Mouse (Mus musculus) heart, embryonic 15.5 days (tissue): ENCODE results near the gene Adam21. TPM values are rescaled to one million over a fixed set of nuclear protein-coding genes. Genes with fewer than 3 reads are reported as not detected.

Experiments used
- ATAC-seq: fragments of 200-750 bp; cut with Nextera tagmentation; replicated peaks from 2 replicates; pipeline ENCODE4 v1.8.0; 2017; ENCODE audit warnings: low read depth, moderate TSS enrichment; ENCODE audit not compliant: insufficient number of reproducible peaks, insufficient read depth, low FRiP score
- H3K27ac ChIP-seq: fragments of 300-500 bp; sonication (generic); 2 replicates; pipeline ENCODE4 v1.5.1; 2015; ENCODE audit warnings: mild to moderate bottlenecking, inconsistent platforms
- H3K27me3 ChIP-seq: fragments of 300-500 bp; sonication (generic); 2 replicates; pipeline ENCODE4 v1.6.1; 2015; ENCODE audit warnings: inconsistent platforms
- H3K36me3 ChIP-seq: fragments of 300-500 bp; sonication (generic); 2 replicates; pipeline ENCODE4 v1.6.1; 2015; ENCODE audit warnings: mild to moderate bottlenecking, inconsistent platforms
- H3K4me1 ChIP-seq: fragments of 300-500 bp; sonication (generic); replicated peaks from 2 replicates; pipeline ENCODE4 v1.6.1; 2015; ENCODE audit warnings: inconsistent platforms
- H3K4me2 ChIP-seq: fragments of 300-500 bp; sonication (generic); 2 replicates; pipeline ENCODE4 v1.6.1; 2015; ENCODE audit warnings: inconsistent platforms, mild to moderate bottlenecking, moderate library complexity
- H3K4me3 ChIP-seq: fragments of 300-500 bp; sonication (generic); 2 replicates; pipeline ENCODE4 v1.5.1; 2015; ENCODE audit warnings: mild to moderate bottlenecking, inconsistent platforms
- H3K9ac ChIP-seq: fragments of 300-500 bp; sonication (generic); 2 replicates; pipeline ENCODE4 v1.6.1; 2015; ENCODE audit warnings: mild to moderate bottlenecking, inconsistent platforms
- H3K9me3 ChIP-seq: fragments of 300-500 bp; sonication (generic); replicated peaks from 2 replicates; pipeline ENCODE4 v1.6.1; 2016; ENCODE audit warnings: inconsistent platforms
- WGBS: fragments of 180-500 bp; shearing (Covaris S2); methylation state at CpG from one replicate; pipeline ENCODE4 v1.1.7; 2015; ENCODE audit warnings: mixed read lengths; 5-methylcytosine and 5-hydroxymethylcytosine counted together
- polyA plus RNA-seq: library from polyadenylated mRNA; unstranded; fragments of >200 nt; fragmentation: Nextera tagmentation; extraction: Ambion mirVana; gene quantifications from 2 replicates; pipeline ENCODE4 v1.2.1, GENCODE M21; 2015

The Adam21 gene
- 0.15 and 0.23 TPM in 2 replicates for polyA plus RNA-seq

DNA sequence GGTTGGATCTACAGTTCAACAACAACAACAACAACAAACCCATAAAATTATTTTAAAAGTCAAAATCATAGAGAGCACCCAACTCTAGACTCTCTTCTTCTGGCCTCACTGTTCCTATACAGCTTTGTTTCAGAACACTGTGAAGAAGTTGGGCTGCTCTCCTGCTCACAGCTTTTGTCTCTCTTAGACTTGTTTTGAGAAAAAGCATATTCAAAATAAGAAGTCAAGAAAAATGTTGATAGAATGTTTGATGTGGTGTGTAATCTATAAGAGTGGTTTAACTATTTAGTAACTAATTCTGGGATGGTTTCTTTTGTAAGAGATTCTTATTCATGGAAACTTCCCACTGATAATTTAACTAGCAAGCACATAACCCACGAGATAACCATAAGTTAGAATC, at the start of gene Adam21:
Gene Adam21 (minus strand): TSS at position 101 of the 400 bp plus-strand sequence.
- no peaks in the 10 kb centered on the region for H3K9me3 ChIP-seq
- WGBS, result 78% methylated on average over 1 of the region's 1 CpGs

DNA sequence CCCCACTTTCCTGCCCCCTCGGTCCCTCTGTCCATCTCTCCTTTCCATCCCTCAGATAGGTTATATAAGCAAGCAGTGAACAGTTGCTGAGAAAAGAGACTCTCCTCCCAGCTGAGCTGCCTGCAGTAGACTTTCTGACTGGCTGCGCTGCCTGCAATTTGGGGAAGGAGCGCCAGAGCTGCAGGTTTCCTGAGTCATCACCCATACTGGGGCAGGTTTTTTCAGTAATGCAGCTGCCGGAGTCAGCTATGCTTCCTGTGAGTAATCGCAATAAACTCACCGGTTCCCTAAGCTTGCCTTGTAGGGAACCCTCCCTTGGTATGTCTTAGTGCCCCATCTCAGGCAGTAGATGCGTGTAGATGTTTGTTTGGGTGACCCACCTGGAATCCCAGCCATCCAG, 48.7 kb upstream of the Adam21 start:
- Histone ChIP-seq H3K27me3 (no peaks in the 10 kb centered on the region), H3K4me3 (no peak overlapping the region), H3K27ac (no peak overlapping the region), H3K36me3 (no peaks in the 10 kb centered on the region), H3K9me3 (no peaks in the 10 kb centered on the region), H3K4me1 (no peaks in the 10 kb centered on the region), H3K4me2 (no peak overlapping the region), H3K9ac (no peak overlapping the region)
- no peak for ATAC-seq
- WGBS, result 65% methylated on average over 7 of the region's 7 CpGs

More for the DNA sequence above, at the start of gene Adam21:
- Histone ChIP-seq H3K4me2 (no peak within 1 kb of the TSS), H3K4me3 (no peak within 1 kb of the TSS), H3K4me1 (no peaks in the 10 kb centered on the region), H3K27me3 (no peaks in the 10 kb centered on the region), H3K27ac (no peak within 1 kb of the TSS), H3K36me3 (peaks cover 4% of the 10 kb centered on the region; the same call in 1 of the 2 replicates), H3K9ac (no peak within 1 kb of the TSS)
- no peak for ATAC-seq

DNA sequence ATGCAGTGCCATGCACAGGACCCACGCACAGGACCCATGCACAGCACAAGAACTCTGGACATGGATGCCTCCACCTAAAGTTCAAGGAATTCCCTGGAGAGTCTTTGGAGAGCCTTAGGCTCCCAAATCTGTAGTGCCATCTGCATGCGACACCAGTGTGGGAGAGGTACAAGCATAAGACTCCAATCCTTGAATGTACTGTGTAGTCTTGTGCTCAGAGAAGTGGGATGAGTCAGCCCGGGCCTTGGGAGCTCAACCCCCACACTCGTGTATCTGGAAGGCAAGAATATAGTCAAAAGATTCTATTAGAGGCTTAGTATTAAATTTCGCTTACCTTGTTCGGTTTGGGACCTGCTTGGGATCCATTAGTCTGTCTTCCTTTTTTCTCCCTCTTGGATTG, 47.5 kb upstream of the Adam21 start:
- Histone ChIP-seq H3K9ac (no peak overlapping the region), H3K36me3 (no peaks in the 10 kb centered on the region)
- 73% methylated on average over 6 of the region's 6 CpGs for WGBS

DNA sequence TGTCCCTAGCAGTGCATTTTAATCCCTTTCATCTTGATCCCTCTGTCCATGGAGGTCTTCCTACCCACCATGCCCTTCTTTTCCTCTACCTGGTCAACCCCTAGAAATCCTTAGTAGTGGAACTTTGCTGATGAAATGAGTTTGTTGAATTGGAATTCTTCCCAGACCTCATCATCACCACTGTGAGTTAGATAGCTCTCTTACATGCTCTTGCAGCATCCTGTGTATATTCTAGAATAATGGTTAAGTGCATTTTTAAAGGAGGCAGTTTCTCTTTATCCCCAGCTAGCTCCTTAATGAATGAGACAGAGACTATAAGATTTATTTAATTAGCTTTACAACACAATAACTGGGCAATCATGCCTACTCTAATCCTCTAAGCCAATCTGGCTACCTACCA, 41.2 kb upstream of the Adam21 start:
- Histone ChIP-seq H3K36me3 (no peaks in the 10 kb centered on the region), H3K9me3 (no peaks in the 10 kb centered on the region), H3K9ac (no peak overlapping the region), H3K4me1 (no peaks in the 10 kb centered on the region), H3K4me2 (no peak overlapping the region), H3K4me3 (no peak overlapping the region), H3K27me3 (no peaks in the 10 kb centered on the region), H3K27ac (no peak overlapping the region)
- no peak for ATAC-seq

More for the DNA sequence above, 47.5 kb upstream of the Adam21 start:
- no peak for ATAC-seq
- Histone ChIP-seq H3K27ac (no peak overlapping the region), H3K4me1 (no peaks in the 10 kb centered on the region), H3K4me3 (no peak overlapping the region), H3K4me2 (no peak overlapping the region), H3K9me3 (no peaks in the 10 kb centered on the region), H3K27me3 (no peaks in the 10 kb centered on the region)

DNA sequence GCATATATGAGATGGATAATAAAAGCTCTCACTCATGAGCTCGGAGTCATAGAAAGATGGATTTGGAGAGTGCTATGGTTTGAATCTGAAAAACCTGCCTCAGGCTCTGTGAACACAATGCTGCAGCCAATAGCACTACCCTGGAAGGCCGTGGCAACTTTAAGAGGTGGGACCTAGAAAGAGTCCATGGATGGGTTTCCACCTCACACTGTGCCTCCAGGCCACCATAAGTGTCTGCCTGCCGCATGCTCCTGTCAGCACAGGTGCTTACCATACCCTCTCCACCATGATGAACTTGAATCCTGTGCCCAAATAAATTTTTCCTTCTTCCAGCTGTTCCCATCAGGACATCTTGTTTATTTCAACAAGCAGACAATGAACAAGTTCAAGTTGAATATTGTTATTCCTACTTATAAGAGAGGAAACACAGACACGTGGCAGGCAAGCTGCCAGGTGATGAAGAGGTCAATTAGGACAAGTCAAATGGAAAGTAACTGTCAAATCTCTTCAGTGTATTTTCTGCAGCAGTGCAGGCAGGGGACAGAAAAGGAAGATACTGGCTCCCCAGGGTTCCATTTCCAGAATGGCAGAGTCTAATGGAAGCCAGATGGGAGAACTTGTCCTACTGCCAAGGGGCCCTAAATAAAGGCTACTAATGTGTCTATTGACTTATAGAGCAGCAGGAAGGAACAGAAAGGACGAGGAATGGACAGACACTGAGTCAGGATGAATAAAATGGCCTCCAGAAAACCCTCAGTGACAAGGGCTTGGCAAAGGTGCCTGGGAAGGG, 36.9 kb upstream of the Adam21 start:
- WGBS, result 55% methylated on average over 5 of the region's 5 CpGs
- no peak for ATAC-seq

DNA sequence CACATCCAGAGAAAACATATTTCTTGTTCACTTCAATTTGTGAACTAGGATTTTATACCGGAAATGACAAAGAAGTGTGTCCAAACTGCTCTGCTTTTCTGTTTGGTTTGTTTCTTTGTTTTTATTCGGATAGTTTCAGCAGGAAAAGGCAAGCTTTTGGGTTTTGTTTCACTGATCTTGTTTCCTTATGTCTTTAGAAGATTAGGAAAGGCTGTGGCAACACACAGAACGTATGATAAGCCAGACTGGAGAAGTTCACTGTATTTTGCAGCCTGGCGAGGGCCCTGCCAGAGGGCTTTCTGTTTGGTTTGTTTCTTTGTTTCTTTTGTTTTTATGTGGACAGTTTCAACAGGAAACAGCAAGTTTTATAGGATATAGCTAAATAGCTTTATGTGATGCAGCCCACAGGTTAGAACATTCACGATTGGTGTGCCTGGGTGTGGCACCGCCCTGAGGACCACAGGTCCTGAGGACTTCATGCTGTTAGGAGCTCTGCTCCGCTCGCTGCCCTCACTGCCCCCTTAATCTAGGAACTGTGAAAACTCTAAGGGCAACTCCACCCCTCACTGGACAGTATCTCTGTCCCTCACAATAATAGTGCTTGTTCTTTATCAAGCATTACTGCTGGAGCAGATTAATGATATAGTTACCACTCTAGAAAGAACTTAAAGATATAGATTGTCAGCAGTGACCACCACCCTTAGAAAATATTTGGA, 28.4 kb upstream of the Adam21 start:
- 66% methylated on average over 8 of the region's 8 CpGs for WGBS
- H3K4me3 ChIP-seq, result no peak overlapping the region
- no peaks in the 10 kb centered on the region for H3K27me3 ChIP-seq
- ATAC-seq, result no peak
- H3K27ac ChIP-seq, result no peak overlapping the region
- H3K9ac ChIP-seq, result no peak overlapping the region
- no peaks in the 10 kb centered on the region for H3K36me3 ChIP-seq
- H3K9me3 ChIP-seq, result no peaks in the 10 kb centered on the region
- H3K4me1 ChIP-seq, result peaks cover 4% of the 10 kb centered on the region
- H3K4me2 ChIP-seq, result no peak overlapping the region

More for the DNA sequence above, 36.9 kb upstream of the Adam21 start:
- no peaks in the 10 kb centered on the region for H3K4me1 ChIP-seq
- no peak overlapping the region for H3K4me3 ChIP-seq
- H3K27me3 ChIP-seq, result no peaks in the 10 kb centered on the region
- H3K4me2 ChIP-seq, result no peak overlapping the region
- H3K9ac ChIP-seq, result no peak overlapping the region
- H3K27ac ChIP-seq, result no peak overlapping the region
- H3K9me3 ChIP-seq, result no peaks in the 10 kb centered on the region
- H3K36me3 ChIP-seq, result no peaks in the 10 kb centered on the region

DNA sequence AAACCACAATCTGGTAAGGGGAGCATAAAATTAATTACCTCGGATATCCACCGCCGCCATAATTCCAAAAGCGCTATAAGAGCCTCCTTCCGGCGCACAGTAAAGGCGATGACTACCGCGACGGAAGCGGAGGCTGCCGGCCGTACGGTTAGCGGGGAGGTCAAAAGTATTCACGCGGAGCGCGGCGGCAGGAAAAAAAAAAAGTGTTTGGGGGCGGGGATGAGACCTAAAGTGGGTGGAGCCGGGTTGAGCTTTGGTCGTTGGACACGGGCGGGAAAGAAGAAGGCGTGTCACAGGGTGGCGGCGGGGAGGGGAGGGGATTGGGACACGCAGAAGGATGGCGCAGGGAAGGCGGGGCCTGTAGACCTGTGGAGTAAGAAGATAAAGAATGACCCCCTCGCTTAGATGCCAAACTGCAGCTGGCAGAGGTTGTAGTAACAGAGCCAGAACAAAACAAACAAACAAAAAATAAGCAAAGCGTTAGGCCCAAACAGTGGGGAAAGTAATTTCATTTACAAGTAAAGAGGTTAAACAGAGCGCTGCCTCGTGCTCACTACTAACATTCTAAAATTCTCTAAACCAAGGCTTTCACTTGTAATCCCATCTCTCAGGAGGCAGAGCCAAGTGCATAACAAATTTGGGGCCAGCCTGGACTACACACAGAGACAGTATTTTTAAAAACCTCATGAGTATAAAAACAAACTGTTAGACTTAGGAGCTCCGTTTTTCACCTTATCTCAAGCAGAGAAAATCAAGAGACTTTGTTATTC, 26.8 kb upstream of the Adam21 start, which contains the start of gene Med6:
Gene Med6 (minus strand): TSS at position 107 of the 770 bp plus-strand sequence.
- Histone ChIP-seq H3K4me3 (peak within 1 kb of the TSS; percentile 95), H3K36me3 (peaks cover 9% of the 10 kb centered on the region; the same call in 1 of the 2 replicates), H3K9me3 (no peaks in the 10 kb centered on the region), H3K27ac (peak within 1 kb of the TSS; percentile 40), H3K4me1 (peaks cover 4% of the 10 kb centered on the region), H3K4me2 (peak within 1 kb of the TSS; percentile 63), H3K27me3 (no peaks in the 10 kb centered on the region), H3K9ac (peak within 1 kb of the TSS; percentile 76)
- 3% methylated on average over 36 of the region's 36 CpGs for whole genome bisulfite sequencing
- peak; percentile 99 for ATAC-seq

DNA sequence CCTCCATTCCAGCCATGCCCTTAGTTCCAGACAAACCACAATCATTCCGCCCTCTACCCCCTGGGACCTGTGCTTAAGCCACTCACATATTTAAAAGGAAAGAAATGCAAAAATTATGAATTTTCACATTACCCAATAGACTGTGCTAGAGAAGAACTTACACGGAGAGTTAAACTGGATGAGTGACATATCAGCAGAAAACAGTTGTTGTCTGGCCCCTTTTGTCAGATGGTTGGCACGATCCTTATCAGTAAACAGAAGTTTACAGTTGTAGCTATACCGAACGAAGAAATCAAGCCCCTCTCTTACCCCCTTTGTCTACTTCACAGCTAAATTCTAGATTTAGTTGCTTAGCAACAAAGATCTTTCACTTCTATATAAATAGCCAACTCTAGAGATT, 343 bp downstream of the Adam21 start:
- WGBS, result 79% methylated on average over 5 of the region's 5 CpGs
- no peak for ATAC-seq
- Histone ChIP-seq H3K4me1 (no peaks in the 10 kb centered on the region), H3K9me3 (no peaks in the 10 kb centered on the region), H3K27me3 (no peaks in the 10 kb centered on the region), H3K4me3 (no peak overlapping the region), H3K36me3 (peaks cover under 1% of the 10 kb centered on the region; the same call in 1 of the 2 replicates), H3K27ac (no peak overlapping the region), H3K9ac (no peak overlapping the region), H3K4me2 (no peak overlapping the region)

DNA sequence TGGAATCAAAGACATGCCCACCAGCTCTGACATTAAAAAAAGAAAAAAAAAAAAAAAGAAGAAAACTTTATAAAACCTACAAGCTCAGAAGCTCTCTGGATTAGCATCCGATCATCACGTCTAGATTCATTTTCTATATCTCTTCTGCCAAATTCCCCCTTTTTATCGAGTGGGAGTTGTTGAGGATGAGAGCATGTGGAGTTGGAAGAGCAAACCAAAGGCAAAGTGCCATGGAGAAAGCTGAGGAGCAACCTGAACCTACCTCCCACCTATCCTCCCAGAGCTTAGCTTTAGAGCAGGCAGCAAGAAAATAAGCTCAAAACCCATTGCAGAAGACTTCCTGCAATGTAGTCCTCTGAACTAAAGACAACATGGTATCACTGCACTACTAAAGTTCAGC, 4.1 kb downstream of the Adam21 start:
- 94% methylated on average over 3 of the region's 3 CpGs for WGBS
- H3K4me1 ChIP-seq, result no peaks in the 10 kb centered on the region
- no peak overlapping the region for H3K4me2 ChIP-seq
- ATAC-seq, result no peak
- H3K36me3 ChIP-seq, result no peaks in the 10 kb centered on the region
- no peak overlapping the region for H3K9ac ChIP-seq
- no peak overlapping the region for H3K4me3 ChIP-seq
- no peak overlapping the region for H3K27ac ChIP-seq
- H3K9me3 ChIP-seq, result no peaks in the 10 kb centered on the region
- H3K27me3 ChIP-seq, result no peaks in the 10 kb centered on the region

DNA sequence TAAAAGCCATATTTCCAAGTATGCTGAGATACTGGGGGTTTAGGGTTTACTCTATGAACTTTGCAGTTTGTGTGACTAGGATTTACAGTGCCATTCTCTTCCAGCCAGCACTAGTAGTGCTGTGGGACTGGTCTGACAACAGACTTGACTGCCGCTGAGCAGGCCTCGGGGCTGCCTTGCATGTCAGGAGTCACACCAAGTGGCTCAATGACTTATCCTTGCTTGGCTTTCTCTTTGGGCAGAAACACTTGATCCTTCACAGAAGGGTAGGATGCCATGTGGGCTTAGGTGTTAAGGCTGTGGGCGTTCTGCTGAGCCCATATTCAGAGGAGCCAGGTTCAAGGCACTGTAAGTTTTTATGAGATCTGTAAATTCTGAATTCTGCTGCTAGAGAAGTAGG, 19.0 kb downstream of the Adam21 start:
- 80% methylated on average over 3 of the region's 3 CpGs for WGBS
- ATAC-seq, result no peak
- Histone ChIP-seq H3K4me2 (no peak overlapping the region), H3K27me3 (no peaks in the 10 kb centered on the region), H3K4me1 (no peaks in the 10 kb centered on the region), H3K9ac (no peak overlapping the region), H3K4me3 (no peak overlapping the region), H3K9me3 (no peaks in the 10 kb centered on the region), H3K36me3 (no peaks in the 10 kb centered on the region), H3K27ac (no peak overlapping the region)

DNA sequence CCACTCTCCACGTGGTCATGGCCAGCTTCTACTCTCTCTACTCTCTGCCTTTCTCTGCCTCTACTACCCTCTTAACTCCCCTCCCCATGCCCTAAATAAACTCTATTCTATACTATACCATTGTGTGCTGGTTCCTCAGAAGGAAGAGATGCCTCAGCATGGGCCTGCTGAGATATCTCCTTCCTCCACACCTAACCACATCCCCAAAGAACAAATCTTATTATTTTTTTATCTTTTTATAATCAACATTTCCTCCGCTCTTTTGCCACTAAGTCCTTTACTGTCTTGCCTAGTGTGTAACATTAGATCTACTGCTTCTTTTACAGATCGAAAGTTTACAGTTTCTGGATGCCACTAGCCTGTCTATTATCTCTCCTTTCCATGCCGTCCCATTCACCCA, 21.1 kb downstream of the Adam21 start:
- no peak overlapping the region for H3K9ac ChIP-seq
- no peak overlapping the region for H3K27ac ChIP-seq
- H3K27me3 ChIP-seq, result no peaks in the 10 kb centered on the region
- no peak for ATAC-seq
- H3K4me3 ChIP-seq, result no peak overlapping the region
- no peaks in the 10 kb centered on the region for H3K4me1 ChIP-seq
- no peaks in the 10 kb centered on the region for H3K9me3 ChIP-seq
- no peak overlapping the region for H3K4me2 ChIP-seq
- 62% methylated on average over 4 of the region's 4 CpGs for WGBS
- H3K36me3 ChIP-seq, result no peaks in the 10 kb centered on the region
